Mouse (Mus musculus): ENCODE results near the gene Abhd14b.

- TF ChIP-seq POLR2A (IDR thresholded peaks at IDR 0.05; ENCODE audit: insufficient read depth, low read depth, low read length) (no peak), EP300 (IDR thresholded peaks at IDR 0.05; ENCODE audit: insufficient read depth, low read depth, low read length) (no peak), CTCF (IDR thresholded peaks at IDR 0.05) (no peak)
Measured at GRCm38 (mm10) chr9:106402149-106402548, 45.1 kb upstream of the Abhd14b start.

Measured in heart, adult 2 months (tissue).